Mouse (Mus musculus): Measurements from ENCODE around the gene Ndc1.

The Ndc1 gene

DNA sequence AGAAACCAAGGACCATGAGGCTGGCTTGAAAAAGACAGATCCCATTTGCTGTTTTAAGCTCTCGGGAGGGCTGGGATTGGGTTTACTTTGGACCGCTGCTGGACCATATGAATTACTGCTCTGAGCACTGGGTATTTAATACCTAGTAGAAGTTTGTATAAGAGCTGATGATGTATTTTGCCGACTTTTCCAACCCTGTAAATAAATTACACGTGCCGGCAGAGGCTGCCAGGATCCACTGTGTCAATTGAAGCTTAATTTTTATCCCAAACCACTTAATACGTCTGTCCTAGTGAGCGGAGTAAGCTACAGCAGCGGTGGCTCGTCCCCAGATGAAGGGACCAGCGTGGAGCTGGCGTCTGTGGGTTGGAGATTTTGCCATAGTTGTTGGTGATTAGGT lies 74.7 kb downstream of the Ndc1 start:
- in situ Hi-C loops (cut with MboI, MseI), result no loop called here

DNA sequence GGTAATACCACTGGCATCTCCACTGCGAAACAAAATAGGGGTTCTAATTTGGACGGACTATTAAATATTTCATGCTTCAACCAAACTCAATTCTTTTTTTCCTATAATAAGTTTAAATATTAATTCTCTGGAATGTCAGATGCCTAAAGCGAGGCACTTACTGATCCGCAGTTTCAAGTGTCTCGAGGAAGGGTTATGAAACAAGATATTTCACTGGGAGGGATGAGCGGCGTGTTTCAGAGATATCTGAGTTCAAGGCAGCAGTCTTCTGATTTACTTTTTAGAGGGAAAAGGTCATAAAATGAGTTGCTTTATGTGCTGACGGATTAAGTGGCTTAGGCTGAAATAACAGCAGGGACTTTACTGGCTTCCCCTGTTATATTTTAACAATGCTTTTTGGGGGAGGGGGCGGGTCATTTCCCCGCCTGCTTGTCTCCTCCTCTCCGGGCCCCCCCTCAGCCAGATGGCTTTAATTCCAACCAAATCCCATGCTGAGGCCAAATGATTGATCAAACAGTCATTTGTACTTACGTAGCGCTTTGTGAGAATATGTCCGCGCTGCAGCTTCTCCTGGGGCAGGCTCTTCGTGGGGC lies 75.4 kb downstream of the Ndc1 start:
- in situ Hi-C loops (cut with MboI, MseI), result no loop called here

DNA sequence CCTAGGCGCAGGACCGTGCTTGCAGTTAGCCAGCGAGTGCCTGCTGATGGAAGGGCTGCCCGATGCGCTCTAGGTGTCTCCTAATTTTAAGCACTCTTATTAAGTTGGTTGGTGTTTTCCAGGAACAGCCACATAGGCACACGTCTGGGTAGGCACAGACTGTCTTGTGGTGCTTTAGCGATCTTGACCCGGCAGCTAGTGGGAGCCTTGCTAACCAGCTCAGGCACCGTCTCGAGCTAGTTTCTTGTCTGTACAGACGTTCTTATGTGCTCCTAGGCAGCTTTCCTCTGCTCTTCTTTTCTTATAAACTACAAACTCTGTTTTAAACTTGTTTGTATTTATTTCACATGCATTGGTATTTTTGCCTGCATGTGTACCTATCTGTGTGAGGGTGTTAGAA lies 76.0 kb downstream of the Ndc1 start:
- in situ Hi-C loops (cut with MboI, MseI), result no loop called here

DNA sequence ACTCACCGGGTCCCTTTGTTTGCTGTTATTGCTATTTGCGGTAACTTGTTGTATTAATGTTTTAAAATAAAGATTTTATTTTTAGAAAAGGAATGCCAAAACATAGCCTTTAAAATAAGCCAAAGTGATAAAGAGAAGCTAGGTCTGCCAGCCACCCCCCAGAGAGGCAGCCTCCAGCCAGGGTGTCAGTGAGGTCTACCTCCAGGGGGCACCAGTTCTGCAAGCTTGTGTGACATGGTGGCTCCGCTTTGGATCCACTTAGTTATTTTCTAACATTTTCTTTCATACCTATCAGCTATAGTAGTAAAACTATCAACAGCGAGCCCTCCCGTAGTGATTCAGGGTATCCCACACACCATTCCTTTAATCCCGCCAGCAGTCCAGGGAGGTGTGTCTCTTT lies 80.9 kb downstream of the Ndc1 start:
- in situ Hi-C loops (cut with MboI, MseI), result no loop called here

DNA sequence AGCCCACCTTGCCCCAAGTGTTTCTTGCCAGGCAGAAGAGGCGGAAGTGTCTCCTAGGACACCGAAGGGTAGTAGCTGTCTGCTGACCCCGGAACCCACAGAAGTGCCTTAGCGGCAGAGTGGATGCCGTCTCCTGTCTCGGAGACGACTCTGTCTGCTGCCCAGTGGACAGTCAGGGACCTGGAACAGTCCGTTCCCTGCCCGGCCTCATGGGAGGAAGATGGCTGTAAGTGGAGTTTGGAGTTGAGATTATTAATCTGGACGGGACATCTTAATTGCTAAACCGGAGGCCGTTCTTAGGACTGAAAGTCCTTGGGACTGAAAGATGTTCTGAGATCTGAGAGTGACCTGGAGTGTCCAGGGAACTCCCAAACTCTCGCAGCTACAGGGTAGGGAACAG lies 81.9 kb downstream of the Ndc1 start:
- in situ Hi-C loops (cut with MboI, MseI), result no loop called here

DNA sequence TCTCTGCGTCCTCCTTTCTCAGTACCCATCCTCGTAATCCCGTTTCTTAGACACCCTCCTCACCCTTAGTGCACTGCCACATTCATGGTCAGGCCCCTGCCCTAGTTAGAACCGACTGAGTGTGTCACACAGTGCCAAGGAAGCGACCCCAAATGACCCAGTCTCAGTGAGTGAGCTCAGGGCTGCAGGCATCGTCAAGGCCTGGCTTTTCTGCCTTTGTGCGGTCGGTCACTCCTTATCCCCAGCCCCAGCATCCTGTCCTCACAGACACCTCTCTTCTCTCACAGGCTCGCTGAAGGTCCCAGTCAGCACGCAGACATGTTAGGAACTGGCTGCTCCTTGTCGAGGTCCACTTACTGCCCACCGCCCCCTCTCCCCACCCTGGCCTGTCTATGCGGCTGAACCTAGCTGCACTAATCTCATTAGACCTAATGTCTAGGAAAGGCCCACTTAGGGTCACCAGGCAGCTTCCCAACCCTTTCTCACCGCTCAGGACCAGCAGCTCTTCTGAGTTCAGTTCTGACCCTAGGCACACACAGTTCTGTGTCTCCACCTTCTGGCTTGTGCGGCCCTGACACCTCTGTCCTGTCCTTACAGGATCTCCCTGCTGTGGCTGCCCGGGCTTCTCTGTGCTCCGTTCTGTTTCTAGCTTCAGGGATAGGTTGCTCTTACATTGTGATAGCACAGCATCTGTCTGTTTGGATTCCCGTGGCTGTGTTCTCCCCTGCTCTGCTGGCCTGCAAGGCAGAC lies 84.9 kb downstream of the Ndc1 start:
- in situ Hi-C loops (cut with MboI, MseI), result no loop called here

DNA sequence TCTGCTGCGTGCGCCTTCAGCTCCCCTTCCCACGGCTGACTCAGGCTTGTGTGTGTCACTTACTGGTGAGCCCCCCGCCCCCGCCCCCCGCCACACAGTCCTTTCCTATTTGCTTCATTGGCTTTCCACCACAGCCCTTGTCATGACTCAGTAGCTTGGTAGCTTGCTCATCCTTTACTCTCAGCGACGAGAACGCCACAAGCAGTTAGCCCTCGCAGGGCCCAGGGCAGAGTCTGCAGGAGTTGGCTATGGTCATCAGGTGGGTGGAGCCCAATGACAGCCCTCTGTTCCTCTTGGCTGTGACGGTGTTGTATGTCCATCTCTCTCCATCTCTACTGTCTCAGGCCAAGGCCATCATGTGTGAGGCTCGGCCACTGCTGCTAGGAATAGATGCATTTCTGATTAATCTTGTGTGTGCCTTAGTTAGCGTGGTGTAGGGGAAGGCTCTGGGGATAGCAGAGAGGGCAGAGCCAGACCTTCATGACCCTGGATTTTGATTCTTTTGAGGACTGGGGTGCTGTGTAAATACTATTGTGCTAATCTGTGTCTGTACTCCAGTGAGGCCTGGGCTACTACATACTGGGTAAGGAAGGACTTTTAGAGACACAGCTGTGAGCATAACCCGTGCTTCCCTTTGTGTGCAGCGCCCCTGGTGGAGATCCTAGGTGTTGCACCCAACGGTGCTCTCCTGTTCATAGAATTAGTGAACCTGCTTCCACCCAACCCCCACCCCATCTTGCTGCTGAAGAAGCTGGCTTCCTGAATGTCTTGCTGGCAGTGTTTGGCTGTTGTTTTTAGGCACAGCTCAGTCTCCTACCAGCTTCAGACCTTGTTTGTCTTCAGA lies 85.8 kb downstream of the Ndc1 start:
- in situ Hi-C loops (cut with MboI, MseI), result no loop called here

DNA sequence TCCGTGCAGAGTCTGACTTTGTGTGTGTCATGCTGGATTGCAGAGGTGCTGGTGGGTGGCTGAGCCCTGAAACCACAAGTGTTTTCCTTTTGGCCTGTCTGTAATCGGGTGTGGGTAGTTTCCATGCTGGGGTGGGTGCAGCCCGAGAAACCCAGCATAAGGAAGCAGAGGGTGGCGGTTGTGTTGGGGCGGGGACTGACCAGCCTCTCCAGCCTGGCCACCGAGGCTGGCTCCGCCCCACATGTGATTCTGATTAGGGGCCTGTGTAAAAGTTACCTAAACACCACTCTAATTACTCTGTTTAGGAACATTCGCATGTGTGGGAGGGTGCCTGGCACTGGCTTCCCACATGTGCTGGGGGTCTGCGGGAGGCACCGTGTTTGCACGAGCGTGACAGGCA lies 90.0 kb downstream of the Ndc1 start:
- in situ Hi-C loops (cut with MboI, MseI), result no loop called here

DNA sequence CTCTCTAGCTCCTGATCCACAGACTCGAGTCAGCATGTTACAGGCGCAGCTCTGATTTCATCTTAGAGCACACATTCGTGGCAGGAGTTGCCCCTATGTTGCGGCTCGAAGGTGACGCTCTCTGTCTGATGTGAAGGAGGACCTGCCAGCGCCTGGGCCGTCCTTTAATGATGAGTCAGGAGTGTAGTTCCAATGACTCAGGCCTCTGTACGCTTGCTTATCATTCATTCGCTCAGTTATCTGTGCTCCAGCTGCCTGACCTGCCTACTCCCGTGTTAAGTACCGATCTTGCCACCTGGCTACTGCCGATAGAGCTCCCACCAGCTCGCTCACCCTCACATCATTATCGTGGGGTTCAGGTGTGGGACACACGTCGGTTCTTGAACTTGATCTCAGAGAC lies 91.3 kb downstream of the Ndc1 start:
- in situ Hi-C loops (cut with MboI, MseI), result no loop called here

DNA sequence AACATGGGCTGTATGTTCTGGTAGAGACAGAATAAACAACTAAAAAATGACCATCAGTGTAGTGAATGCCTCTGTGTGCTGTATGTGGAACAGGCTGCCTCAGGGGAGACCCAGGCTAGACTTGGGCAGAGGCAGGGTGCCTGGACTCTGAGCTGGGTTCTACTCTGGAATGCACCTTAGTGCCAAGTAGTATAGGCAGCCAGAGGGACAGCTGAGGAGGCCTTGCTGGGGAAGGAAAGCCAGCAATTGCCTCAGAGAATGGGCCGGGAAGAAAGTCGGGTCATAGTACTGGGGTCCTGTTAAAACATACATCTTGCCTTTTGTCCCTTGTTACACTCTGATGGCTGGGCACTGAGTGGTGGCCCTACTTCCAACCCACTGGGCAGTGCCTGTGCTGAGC lies 91.9 kb downstream of the Ndc1 start:
- in situ Hi-C loops (cut with MboI, MseI), result no loop called here

DNA sequence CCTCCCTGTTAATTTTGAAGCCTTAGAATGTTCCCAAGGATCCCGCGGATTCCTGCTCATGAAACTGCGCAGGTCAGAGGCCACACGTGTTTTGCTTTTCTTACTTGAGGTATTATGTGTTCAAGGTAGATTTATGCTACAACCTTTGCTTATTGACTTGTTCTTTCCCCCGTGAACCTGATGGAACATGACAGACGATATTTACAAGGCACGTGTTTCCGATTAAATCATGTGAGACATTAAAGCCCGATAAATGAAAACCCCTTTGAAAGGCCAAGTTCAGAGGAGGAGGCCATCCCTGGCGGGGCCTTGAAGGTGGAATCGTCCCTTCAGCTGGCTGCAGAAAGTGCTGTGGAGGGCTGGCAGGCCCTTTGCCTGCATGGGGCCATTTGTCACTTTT lies 92.9 kb downstream of the Ndc1 start:
- in situ Hi-C loops (cut with MboI, MseI), result loop anchor here in 1 of 2 experiments (10.0 kb wide), 1 partner anchor 456 kb away; no protein-coding TSS in a partner anchor

Data from T-helper 17 cell (primary cell).